Mouse (Mus musculus): ENCODE measurements around the gene Piezo1. TPM values are rescaled to one million over a fixed set of nuclear protein-coding genes. Genes with fewer than 3 reads are reported as not detected.

The Piezo1 gene
- 96.7 and 117 TPM in 2 replicates for polyA plus RNA-seq (2012; rRNA removed)

DNA sequence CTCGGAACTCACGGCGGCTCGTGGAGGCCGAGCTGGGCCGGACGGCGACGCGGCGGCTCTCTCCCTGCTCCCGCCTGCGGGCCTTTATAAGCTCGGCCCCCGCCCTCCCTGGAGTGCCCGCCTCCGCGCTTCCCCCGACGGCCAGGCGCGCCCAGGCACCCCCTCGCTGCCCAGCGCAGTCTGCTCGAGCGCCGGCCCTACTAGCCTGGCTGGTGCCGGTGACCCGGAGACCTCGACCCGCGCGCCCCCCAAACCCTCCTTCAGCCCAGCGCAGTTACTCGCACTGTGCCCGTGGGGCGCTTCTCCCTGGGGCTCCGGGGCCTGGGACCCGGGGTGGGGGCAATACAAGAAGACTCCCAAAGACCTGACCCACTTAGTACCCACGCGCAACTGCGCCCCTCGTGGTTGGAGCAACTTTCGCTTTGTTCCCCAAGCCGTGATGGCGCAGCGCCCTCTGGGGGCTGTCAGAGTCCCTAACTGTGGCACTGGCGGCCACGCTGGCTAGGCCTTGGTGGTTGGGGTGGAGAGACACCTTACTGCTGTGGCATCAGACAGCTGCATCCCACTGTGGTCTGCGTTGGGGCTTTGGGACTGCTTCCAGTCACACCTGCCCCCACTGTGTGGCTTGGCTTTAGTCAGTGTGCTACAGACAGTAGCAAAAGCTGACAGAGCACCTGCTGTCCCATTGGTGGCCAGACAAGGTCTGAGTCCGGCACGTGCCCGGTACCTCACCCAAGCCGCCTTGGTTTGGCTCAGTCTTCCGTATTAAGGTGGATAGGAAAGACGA is at the start of gene Piezo1:
TSS of gene Piezo1 (minus strand) at position 65 of the 787 bp plus-strand sequence.
- no peaks in the 10 kb centered on the region for H3K27me3 ChIP-seq (ENCODE audit: control insufficient read depth, insufficient read depth, low read length)
- peak; percentile 84 to 91 for DNase-seq (ENCODE audit: low read depth in 1 of 2, low spot score in 2 of 2)
- peak within 1 kb of the TSS; percentile 73 for H3K27ac ChIP-seq (ENCODE audit: insufficient read depth, low read length)
- TF ChIP-seq POLR2A (IDR thresholded peaks at IDR 0.05; ENCODE audit: low read depth, low read length) (peak; percentile 79), CTCF (IDR thresholded peaks at IDR 0.05; ENCODE audit: extremely low read depth, insufficient read depth, insufficient read length, insufficient replicate concordance) (peak; percentile 100)
- H3K4me1 ChIP-seq (ENCODE audit: control insufficient read depth, insufficient read depth, insufficient read length) = peaks cover 38% of the 10 kb centered on the region; the same call in 1 of the 2 replicates
- peak within 1 kb of the TSS; percentile 70 for H3K4me3 ChIP-seq (ENCODE audit: extremely low read depth, insufficient read depth, insufficient read length)
- no peaks in the 10 kb centered on the region for H3K36me3 ChIP-seq (ENCODE audit: control insufficient read depth, insufficient read depth, low read length)
- 8% methylated on average over 56 of the region's 56 CpGs for WGBS

DNA sequence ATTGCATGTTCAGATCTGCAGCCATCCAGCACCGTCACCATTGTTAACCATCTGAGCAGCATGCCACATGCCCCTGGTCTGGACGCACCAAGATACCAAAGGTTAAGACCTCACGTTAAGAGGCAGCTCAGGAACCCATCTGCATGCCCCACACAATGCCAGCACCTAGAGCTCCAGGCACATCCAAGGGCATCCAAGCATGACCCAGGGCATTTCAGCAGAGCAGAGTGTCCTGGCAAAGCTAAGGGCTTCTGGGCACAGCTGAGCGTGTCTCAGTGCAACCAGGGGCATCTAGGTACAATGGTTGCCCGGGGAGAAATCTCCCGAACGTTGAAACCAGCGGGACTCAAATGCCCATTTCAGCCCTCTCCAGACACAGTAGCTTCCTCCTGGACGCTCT is 49.5 kb upstream of the Piezo1 start:
- H3K36me3 ChIP-seq (ENCODE audit: control insufficient read depth, insufficient read depth, low read length) = peaks cover 9% of the 10 kb centered on the region

DNA sequence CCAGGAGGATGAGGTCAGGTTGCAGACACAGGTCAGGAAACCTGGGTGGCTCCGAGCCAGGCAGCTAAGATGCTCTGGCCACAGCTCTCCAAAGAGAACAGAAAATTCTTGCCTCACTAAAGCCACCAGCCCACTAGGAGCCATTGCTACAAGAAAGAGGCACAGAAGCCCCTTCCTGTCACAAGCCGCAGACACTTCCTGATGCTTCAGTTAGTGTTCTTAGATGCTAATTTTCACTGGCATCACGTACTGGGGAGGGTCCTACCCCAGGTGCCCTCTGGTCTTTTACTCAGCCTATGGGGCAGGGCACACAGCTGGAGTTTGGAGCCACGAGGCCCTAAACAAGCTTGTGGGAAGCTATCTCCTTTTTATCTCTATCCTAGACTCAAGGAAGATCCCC is 44.9 kb upstream of the Piezo1 start:
- Histone ChIP-seq H3K27ac (ENCODE audit: insufficient read depth, low read length) (0 out of 2 replicates have a peak overlapping the region, but pooled peaks have one; percentile 16), H3K4me1 (ENCODE audit: control insufficient read depth, insufficient read depth, insufficient read length) (no peaks in the 10 kb centered on the region), H3K4me3 (ENCODE audit: extremely low read depth, insufficient read depth, insufficient read length) (no peak overlapping the region), H3K27me3 (ENCODE audit: control insufficient read depth, insufficient read depth, low read length) (no peaks in the 10 kb centered on the region), H3K36me3 (ENCODE audit: control insufficient read depth, insufficient read depth, low read length) (peaks cover 16% of the 10 kb centered on the region)
- no peak for TF ChIP-seq CTCF (IDR thresholded peaks at IDR 0.05; ENCODE audit: extremely low read depth, insufficient read depth, insufficient read length, insufficient replicate concordance)
- no peak for TF ChIP-seq POLR2A (IDR thresholded peaks at IDR 0.05; ENCODE audit: low read depth, low read length)
- WGBS = 32% methylated on average over 4 of the region's 4 CpGs
- DNase-seq (ENCODE audit: low read depth in 1 of 2, low spot score in 2 of 2) = no peak

More for the DNA sequence above, 49.5 kb upstream of the Piezo1 start:
- no peaks in the 10 kb centered on the region for H3K27me3 ChIP-seq (ENCODE audit: control insufficient read depth, insufficient read depth, low read length)
- 93% methylated on average over 9 of the region's 9 CpGs for WGBS
- no peak overlapping the region for H3K27ac ChIP-seq (ENCODE audit: insufficient read depth, low read length)
- DNase-seq (ENCODE audit: low read depth in 1 of 2, low spot score in 2 of 2) = no peak
- peaks cover 5% of the 10 kb centered on the region; the same call in 1 of the 2 replicates for H3K4me1 ChIP-seq (ENCODE audit: control insufficient read depth, insufficient read depth, insufficient read length)
- TF ChIP-seq POLR2A (IDR thresholded peaks at IDR 0.05; ENCODE audit: low read depth, low read length) (no peak), CTCF (IDR thresholded peaks at IDR 0.05; ENCODE audit: extremely low read depth, insufficient read depth, insufficient read length, insufficient replicate concordance) (no peak)
- H3K4me3 ChIP-seq (ENCODE audit: extremely low read depth, insufficient read depth, insufficient read length) = no peak overlapping the region

DNA sequence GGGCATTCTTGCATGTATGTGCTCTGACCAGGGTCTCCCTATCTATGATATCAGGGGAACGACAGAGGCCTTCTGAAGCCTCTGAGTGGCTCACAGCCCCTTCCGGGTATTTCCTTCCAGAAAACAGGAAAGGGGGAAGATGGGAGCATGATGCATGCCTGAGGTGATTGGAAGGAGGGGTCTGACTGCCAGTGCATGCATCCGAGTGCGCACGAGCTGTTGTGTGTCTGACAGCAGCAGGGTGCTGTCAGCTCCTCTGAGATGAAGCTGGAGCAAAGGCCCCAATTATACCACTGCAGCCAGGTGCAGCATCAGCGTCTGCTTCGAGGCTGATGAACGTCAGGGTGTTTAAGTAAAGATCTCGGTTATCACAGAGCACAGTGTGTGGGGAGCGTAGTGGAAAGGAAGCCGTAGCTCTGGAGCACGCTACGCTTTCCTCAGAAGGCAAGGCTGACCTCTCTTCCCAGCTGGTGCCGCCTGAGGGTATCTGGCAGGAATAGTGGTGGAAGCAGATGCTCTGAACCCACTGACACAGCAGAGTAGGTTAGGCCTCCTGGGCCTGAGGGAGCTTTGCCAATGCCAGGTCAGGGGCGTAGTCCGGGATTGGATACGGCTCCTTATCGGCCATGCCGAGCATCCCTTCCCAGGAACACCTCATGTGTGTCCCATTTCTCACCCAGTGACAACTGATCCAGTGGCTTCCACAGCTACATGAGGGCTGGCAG is 42.8 kb upstream of the Piezo1 start:
- DNase-seq (ENCODE audit: low read depth in 1 of 2, low spot score in 2 of 2) = no peak
- no peak for TF ChIP-seq CTCF (IDR thresholded peaks at IDR 0.05; ENCODE audit: extremely low read depth, insufficient read depth, insufficient read length, insufficient replicate concordance)
- no peak for TF ChIP-seq POLR2A (IDR thresholded peaks at IDR 0.05; ENCODE audit: low read depth, low read length)
- peaks cover 17% of the 10 kb centered on the region for H3K36me3 ChIP-seq (ENCODE audit: control insufficient read depth, insufficient read depth, low read length)
- H3K27ac ChIP-seq (ENCODE audit: insufficient read depth, low read length) = no peak overlapping the region
- H3K4me1 ChIP-seq (ENCODE audit: control insufficient read depth, insufficient read depth, insufficient read length) = no peaks in the 10 kb centered on the region
- no peak overlapping the region for H3K4me3 ChIP-seq (ENCODE audit: extremely low read depth, insufficient read depth, insufficient read length)
- no peaks in the 10 kb centered on the region for H3K27me3 ChIP-seq (ENCODE audit: control insufficient read depth, insufficient read depth, low read length)
- 92% methylated on average over 19 of the region's 19 CpGs for WGBS

DNA sequence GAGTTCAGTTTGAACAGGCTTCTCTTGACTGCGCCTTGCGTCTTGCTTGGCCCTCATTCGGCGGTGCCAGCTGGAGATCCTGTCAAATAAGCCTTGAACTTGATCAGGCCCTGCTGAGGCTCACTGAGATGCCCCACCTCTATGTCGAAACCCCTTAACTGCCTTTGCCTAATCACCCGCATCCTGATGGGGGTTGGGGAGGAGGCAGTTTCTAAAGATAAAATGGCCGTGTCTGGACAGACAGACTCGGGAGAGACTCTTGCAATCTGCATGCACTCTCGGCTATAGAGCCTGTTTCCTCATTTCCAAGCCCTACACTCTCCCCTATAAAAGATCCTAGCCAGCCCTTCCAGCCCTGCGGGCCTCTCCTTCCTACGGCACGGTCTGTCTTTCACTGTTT is 42.1 kb upstream of the Piezo1 start:
- no peak overlapping the region for H3K27ac ChIP-seq (ENCODE audit: insufficient read depth, low read length)
- TF ChIP-seq POLR2A (IDR thresholded peaks at IDR 0.05; ENCODE audit: low read depth, low read length) = no peak
- TF ChIP-seq CTCF (IDR thresholded peaks at IDR 0.05; ENCODE audit: extremely low read depth, insufficient read depth, insufficient read length, insufficient replicate concordance) = no peak
- no peak for DNase-seq (ENCODE audit: low read depth in 1 of 2, low spot score in 2 of 2)
- H3K36me3 ChIP-seq (ENCODE audit: control insufficient read depth, insufficient read depth, low read length) = peaks cover 13% of the 10 kb centered on the region
- H3K4me3 ChIP-seq (ENCODE audit: extremely low read depth, insufficient read depth, insufficient read length) = no peak overlapping the region
- 88% methylated on average over 12 of the region's 12 CpGs for WGBS
- no peaks in the 10 kb centered on the region for H3K27me3 ChIP-seq (ENCODE audit: control insufficient read depth, insufficient read depth, low read length)
- no peaks in the 10 kb centered on the region for H3K4me1 ChIP-seq (ENCODE audit: control insufficient read depth, insufficient read depth, insufficient read length)

DNA sequence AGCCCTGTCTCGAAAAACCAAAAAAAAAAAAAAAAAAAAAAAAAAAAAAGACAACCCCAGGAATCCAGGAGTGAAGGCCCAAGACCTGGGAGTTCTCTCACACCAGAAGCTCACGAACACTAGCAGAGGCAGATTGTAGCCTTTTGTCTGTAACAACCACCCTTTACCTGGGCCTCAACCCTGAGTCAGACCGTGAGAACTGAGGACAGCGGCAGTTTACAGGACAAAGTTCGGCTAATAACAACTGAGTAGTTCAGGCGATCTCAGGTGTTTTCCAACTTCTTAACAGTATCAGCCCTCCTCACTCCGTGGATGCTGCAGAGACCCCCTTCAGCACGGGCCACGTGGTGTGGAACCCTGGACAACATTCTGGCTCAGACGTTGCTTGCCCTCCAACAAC is 35.6 kb upstream of the Piezo1 start:
- H3K36me3 ChIP-seq (ENCODE audit: control insufficient read depth, insufficient read depth, low read length) = peaks cover 6% of the 10 kb centered on the region
- no peak for DNase-seq (ENCODE audit: low read depth in 1 of 2, low spot score in 2 of 2)
- no peak overlapping the region for H3K27ac ChIP-seq (ENCODE audit: insufficient read depth, low read length)
- no peaks in the 10 kb centered on the region for H3K27me3 ChIP-seq (ENCODE audit: control insufficient read depth, insufficient read depth, low read length)
- TF ChIP-seq CTCF (IDR thresholded peaks at IDR 0.05; ENCODE audit: extremely low read depth, insufficient read depth, insufficient read length, insufficient replicate concordance) (no peak), POLR2A (IDR thresholded peaks at IDR 0.05; ENCODE audit: low read depth, low read length) (no peak)
- no peak overlapping the region for H3K4me3 ChIP-seq (ENCODE audit: extremely low read depth, insufficient read depth, insufficient read length)
- 87% methylated on average over 10 of the region's 10 CpGs for WGBS
- H3K4me1 ChIP-seq (ENCODE audit: control insufficient read depth, insufficient read depth, insufficient read length) = no peaks in the 10 kb centered on the region

Data from spleen, adult 2 months (tissue).